Mouse (Mus musculus) retina, embryonic 14.5 days (tissue): ENCODE measurements at regions not wholly inside any gene's neighbourhood (a gene's known extent, or its start where the extent isn't known, plus 50 kb on each side); places are given as distances from the start of the nearest gene placed in this dataset.
A peak's percentile ranks its signal among the peaks of the same experiment; 100 is the strongest.
"Not testable (repeated sequence)": the region's sequence is repeated elsewhere in the genome, so short reads cannot be mapped to it uniquely, and the experiment has no call there.

Source experiments
- DNase-seq: peaks from one replicate; pipeline ENCODE4 v3.0.0-alpha.2; 2015; ENCODE audit warnings: low spot score

DNA sequence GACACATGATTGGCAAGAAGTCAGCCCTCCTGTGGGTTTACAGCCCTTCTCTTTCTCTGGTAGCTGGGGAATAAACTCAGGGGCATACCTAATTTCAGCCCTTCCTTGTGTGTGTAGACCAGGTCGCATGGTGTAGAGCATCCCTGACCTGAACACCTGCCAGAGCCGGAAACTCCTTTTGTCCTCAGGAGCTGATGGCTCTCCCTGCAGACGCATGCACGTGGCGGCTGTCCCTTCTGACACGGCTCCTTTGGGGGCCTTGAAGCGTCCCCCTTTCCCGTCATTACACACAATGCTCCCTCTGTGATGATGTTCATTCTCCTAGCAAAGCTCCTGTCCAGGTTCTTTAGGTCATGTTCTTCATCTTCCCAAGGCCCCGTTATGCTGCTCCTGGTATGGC is 203.3 kb downstream of the Diras2 start:
- no peak for DNase-seq

DNA sequence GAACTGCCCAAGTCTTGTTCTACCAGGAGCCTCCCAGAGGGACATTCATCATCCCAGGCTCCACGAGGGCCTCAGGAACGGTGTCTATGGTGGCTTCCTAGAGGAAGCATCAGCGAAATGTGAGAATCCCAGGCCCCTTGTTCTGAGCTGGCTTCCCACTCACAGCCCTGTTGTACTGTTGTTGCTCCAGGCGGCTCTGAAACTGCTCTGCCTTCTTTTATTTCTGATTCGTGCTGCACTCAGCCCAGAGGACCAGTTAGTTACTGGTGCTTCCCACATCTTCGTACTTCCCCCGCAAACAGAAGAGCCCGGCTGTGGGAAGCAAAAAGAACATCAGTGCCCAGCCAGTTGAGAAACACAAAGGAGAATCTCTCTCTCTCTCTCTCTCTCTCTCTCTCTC is 202.3 kb downstream of the Diras2 start:
- no peak for DNase-seq

- DNase-seq, result no peak
Observed at GRCm38 (mm10) chr13:52331068-52331467, 200.0 kb downstream of the Diras2 start.

- DNase-seq, result no peak
Observed at GRCm38 (mm10) chr13:52334962-52335361, 196.1 kb downstream of the Diras2 start.

DNA sequence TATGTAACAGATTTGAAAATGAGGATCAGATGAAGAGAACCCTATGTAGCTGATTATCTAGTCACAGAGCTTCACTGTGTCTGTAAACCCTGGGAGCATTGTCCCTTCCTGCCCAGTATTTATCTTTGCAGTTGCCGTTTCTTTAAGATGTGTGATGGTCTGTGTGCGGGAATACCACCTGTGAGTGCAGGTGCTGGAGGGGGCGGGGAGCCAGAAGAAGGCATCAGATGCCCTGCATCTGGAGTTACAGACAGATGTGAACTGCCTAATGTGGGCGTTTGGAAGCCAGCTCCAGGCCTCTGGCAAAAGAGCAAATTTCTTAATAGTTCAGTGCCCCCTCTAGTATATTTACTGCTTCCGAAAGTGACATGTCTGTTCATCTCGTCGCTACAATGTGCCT is 193.1 kb downstream of the Diras2 start:
- DNase-seq, result no peak

GRCm38 (mm10) chr13:52339156-52339555 is 191.9 kb downstream of the Diras2 start:
- peak; percentile 32 for DNase-seq

DNA sequence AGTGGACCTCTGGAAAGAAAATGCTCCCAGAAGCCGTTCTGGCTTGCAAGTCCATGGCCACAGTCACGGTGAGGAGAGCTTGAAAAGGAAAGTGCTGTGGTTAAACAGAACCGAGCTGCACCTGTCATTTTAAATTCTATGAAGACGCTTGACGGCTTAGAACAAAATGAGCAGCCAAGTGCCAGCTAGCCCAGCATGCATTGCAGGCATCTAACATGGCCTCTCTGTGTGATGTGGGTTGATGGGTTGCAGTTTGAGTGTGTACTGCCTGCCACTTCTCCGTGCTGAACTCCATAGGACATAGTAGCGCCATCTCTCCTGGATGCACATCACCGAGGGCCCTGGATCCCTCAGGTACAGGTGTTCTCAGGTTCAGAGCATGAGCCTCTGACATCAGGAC is 189.1 kb downstream of the Diras2 start:
- peak; percentile 23 for DNase-seq

DNA sequence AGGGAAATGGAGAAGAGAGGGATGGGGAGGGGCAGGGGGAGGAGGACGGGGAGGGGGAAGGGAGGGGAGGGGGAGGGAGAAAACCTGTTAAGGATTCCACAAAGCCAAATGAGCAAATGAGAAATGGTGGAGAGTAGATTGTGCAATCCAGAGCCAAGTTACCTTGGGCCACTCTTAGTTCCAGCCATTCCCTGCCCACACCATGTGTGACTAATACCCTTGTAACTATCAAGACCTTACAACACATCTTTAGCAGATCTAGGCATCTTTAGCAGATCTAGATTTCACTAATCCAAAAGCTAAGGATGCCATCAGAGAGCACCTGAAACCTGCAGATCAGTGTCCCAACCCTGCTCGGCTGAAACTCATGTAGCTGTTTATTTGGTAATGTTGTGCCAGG is 186.7 kb downstream of the Diras2 start:
- DNase-seq, result no peak

GRCm38 (mm10) chr13:52344853-52345252 is 186.2 kb downstream of the Diras2 start:
- no peak for DNase-seq

- no peak for DNase-seq
Observed at GRCm38 (mm10) chr13:52345375-52346026, 185.6 kb downstream of the Diras2 start.

- DNase-seq, result no peak
Observed at GRCm38 (mm10) chr13:52346027-52346375, 185.1 kb downstream of the Diras2 start.

- no peak for DNase-seq
Observed at GRCm38 (mm10) chr13:52347631-52348030, 183.4 kb downstream of the Diras2 start.

DNA sequence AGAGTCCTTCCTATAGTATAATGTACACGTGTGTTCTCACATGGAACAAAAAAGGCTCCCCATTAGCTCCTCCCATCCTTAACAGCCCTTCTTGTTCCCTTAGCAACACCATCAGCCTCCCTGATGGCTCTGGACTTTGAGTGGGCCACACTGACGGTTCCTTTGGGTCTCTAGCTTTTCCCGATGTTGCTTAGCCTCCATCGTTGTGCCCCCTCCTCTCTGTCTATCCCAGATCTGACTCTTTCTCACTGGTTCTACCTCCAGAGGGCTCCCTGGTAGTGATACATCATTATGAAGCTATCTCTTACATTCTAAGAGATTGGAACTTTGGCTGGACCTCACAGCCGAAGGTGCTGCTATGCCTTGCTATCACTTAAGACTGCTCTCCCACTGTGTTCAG is 181.5 kb downstream of the Diras2 start:
- DNase-seq, result no peak

- peak; percentile 62 for DNase-seq
Observed at GRCm38 (mm10) chr13:52352576-52352975, 178.5 kb downstream of the Diras2 start.

DNA sequence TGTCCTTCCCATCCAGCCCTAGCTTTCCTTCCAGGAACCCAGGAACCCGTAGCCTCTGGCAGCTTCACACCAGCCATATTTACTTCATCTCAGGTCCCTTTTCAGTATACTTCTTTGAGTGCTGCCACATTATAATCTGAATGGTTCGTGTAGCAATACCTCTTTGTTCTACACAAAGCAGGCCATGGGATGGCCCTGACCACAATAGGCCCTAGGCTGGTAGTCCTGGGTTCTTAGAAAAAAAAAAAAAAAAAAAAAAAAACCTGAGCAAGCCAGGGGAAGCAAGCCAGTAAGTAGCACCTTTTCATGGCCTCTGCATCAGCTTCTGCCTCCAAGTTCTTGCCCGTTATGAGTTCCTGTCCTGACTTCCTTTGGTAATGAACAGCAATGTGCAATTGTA is 177.6 kb downstream of the Diras2 start:
- no peak for DNase-seq

GRCm38 (mm10) chr13:52353966-52354365 is 177.1 kb downstream of the Diras2 start:
- DNase-seq, result no peak

DNA sequence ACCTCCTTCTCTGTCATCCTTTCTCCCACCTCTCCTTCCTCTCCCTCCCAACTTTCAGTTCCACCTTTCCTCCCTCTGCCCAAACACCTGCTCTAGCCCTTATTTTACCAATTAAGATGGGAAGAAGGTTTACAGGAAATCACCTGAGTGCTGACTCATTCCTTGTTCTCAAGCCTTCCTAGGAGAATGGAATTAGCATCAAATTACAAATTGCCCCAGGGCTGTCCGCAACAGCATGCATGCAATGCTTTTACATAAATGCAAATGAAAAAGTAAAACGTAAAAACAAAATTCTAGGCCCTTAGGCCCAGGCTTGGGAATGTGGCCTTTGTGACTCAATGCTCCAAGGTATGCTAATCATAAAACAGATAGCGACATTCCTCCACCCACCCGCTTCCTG is 175.2 kb downstream of the Diras2 start:
- DNase-seq, result not testable (repeated sequence)

GRCm38 (mm10) chr13:52359332-52359731 is 171.7 kb downstream of the Diras2 start:
- DNase-seq, result not testable (repeated sequence)

GRCm38 (mm10) chr13:52361177-52361846 is 169.8 kb downstream of the Diras2 start:
- DNase-seq, result no peak

GRCm38 (mm10) chr13:52362266-52362665 is 168.8 kb downstream of the Diras2 start:
- no peak for DNase-seq

GRCm38 (mm10) chr13:52369851-52370250 is 161.2 kb downstream of the Diras2 start:
- no peak for DNase-seq

DNA sequence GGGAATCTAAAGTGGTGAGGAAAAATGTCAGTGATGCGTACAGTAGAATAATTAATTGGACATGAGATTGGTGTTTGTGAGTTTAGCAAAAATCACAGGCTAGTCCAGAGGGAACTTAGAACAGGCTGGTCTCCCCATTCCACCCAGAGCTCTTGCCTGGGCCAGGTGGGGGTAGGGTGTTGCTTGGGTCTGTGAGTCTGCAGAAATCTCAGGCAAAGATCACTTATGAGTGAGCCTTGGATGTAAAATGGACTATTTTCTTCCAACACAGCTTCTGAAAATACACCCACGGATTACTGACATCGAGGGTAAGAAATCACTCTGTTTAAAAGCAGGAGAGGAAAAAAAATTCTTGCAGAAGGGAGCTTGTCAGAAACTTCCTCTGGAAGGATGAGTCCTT is 159.1 kb downstream of the Diras2 start:
- DNase-seq, result no peak

DNA sequence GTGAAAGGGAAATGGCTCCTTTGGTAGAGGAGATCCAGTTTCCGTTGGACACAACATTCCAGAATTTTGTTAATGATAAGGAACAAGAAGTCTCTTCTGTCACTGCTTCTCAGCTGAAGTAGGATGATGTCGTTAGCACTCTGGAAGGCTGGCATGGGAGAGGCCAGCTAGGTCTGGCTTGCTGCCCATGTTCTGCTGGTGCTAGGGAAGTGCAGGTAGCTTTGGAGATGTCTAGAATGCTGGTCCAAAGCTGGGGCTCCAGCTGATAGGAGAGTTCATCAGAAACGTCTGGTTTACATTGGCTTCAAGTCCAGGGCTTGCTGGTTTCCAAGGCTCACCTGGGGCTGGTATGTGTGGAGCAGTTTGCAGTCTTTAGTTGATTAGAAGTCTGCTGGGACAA is 156.3 kb downstream of the Diras2 start:
- DNase-seq, result no peak

DNA sequence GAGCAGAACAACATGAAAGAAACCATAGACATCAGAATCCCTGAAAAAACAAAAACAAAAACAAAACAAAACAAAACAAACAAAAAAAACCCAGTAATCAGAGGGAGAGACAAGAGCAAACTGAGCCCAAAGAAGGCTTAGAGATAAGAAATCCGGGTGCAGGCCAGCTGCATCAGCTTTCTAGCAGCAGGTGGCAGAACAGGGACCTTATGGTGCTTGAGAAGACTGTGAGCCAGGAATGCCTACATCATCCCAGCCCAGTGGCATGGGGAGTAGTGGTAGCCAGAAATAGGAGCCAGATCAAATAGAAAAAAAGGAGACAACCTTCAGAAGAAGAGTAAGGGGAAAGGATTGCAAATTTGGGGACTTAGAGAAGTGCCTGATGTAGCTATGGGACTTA is 152.8 kb downstream of the Diras2 start:
- no peak for DNase-seq
